Mouse (Mus musculus) hindbrain, embryonic 15.5 days (tissue): ENCODE data around the gene C5ar1. TPM values are rescaled to one million over a fixed set of nuclear protein-coding genes. Genes with fewer than 3 reads are reported as not detected.
A peak's percentile ranks its signal among the peaks of the same experiment; 100 is the strongest.
"Not testable (repeated sequence)": the region's sequence is repeated elsewhere in the genome, so short reads cannot be mapped to it uniquely, and the experiment has no call there.

Experiments used
- ATAC-seq: fragments of 200-750 bp; cut with Nextera tagmentation; 2 replicates; pipeline ENCODE4 v1.8.0; 2017; ENCODE audit warnings: low read depth, moderate number of reproducible peaks, moderate TSS enrichment; ENCODE audit not compliant: low FRiP score
- H3K27ac ChIP-seq: fragments of 300-500 bp; sonication (generic); replicated peaks from 2 replicates; pipeline ENCODE4 v1.5.1; 2015; ENCODE audit warnings: mild to moderate bottlenecking, inconsistent platforms
- H3K27me3 ChIP-seq: fragments of 300-500 bp; sonication (generic); 2 replicates; pipeline ENCODE4 v1.6.1; 2015; ENCODE audit warnings: control low read depth, inconsistent platforms
- H3K36me3 ChIP-seq: fragments of 300-500 bp; sonication (generic); 2 replicates; pipeline ENCODE4 v1.6.1; 2015; ENCODE audit warnings: control low read depth, inconsistent platforms
- H3K4me1 ChIP-seq: fragments of 300-500 bp; sonication (generic); replicated peaks from 2 replicates; pipeline ENCODE4 v1.6.1; 2015; ENCODE audit warnings: control low read depth, inconsistent platforms
- H3K4me2 ChIP-seq: fragments of 300-500 bp; sonication (generic); 2 replicates; pipeline ENCODE4 v1.6.1; 2015; ENCODE audit warnings: moderate library complexity, mild to moderate bottlenecking, inconsistent platforms
- H3K4me3 ChIP-seq: fragments of 300-500 bp; sonication (generic); 2 replicates; pipeline ENCODE4 v1.5.1; 2015; ENCODE audit warnings: mild to moderate bottlenecking, inconsistent platforms
- H3K9ac ChIP-seq: fragments of 300-500 bp; sonication (generic); 2 replicates; pipeline ENCODE4 v1.6.1; 2015; ENCODE audit warnings: inconsistent platforms
- H3K9me3 ChIP-seq: fragments of 300-500 bp; sonication (generic); 2 replicates; pipeline ENCODE4 v1.6.1; 2016; ENCODE audit warnings: control low read depth, inconsistent platforms
- WGBS: fragments of 180-500 bp; shearing (Covaris S2); methylation state at CpG from one replicate; pipeline ENCODE4 v1.1.7; 2015; 5-methylcytosine and 5-hydroxymethylcytosine counted together
- polyA plus RNA-seq: library from polyadenylated mRNA; unstranded; fragments of >200 nt; fragmentation: Nextera tagmentation; extraction: Ambion mirVana; gene quantifications from 2 replicates; pipeline ENCODE4 v1.2.1, GENCODE M21; 2015

C5ar1 gene
- polyA plus RNA-seq, 1 experiment from 2014 or later = 2.2 TPM

GRCm38 (mm10) chr7:16273081-16273765, 13.9 kb upstream of the C5ar1 start, which contains the start of gene Inafm1:
Inafm1 (minus strand) TSS chr7:16273617.
- H3K27me3 ChIP-seq = no peaks in the 10 kb centered on the region
- H3K9me3 ChIP-seq = no peaks in the 10 kb centered on the region
- H3K4me1 ChIP-seq = peaks cover 37% of the 10 kb centered on the region
- ATAC-seq = peak; percentile 89
- H3K27ac ChIP-seq = peak within 1 kb of the TSS; percentile 96
- peaks cover 16% of the 10 kb centered on the region for H3K36me3 ChIP-seq
- WGBS = 2% methylated on average over 22 of the region's 49 CpGs
- peak within 1 kb of the TSS; percentile 83 for H3K4me3 ChIP-seq
- peak within 1 kb of the TSS; percentile 81 for H3K9ac ChIP-seq
- peak within 1 kb of the TSS; percentile 84 for H3K4me2 ChIP-seq

GRCm38 (mm10) chr7:16272681-16273080, 13.3 kb upstream of the C5ar1 start:
- Histone ChIP-seq H3K4me2 (peak overlapping the region; percentile 84), H3K27ac (peak overlapping the region; percentile 96), H3K36me3 (peaks cover 13% of the 10 kb centered on the region), H3K4me1 (peaks cover 37% of the 10 kb centered on the region), H3K4me3 (peak overlapping the region; percentile 83), H3K9ac (peak overlapping the region; percentile 81), H3K9me3 (no peaks in the 10 kb centered on the region), H3K27me3 (no peaks in the 10 kb centered on the region)
- ATAC-seq = peak; percentile 74
- WGBS = under 1% methylated on average over 40 of the region's 46 CpGs

GRCm38 (mm10) chr7:16271139-16271538, 11.8 kb upstream of the C5ar1 start:
- peaks cover 8% of the 10 kb centered on the region for H3K36me3 ChIP-seq
- no peak for ATAC-seq
- H3K27me3 ChIP-seq = no peaks in the 10 kb centered on the region
- H3K9me3 ChIP-seq = no peaks in the 10 kb centered on the region
- peak overlapping the region; percentile 83 for H3K4me3 ChIP-seq
- H3K4me2 ChIP-seq = peak overlapping the region; percentile 84
- WGBS = 26% methylated on average over 1 of the region's 1 CpGs
- H3K4me1 ChIP-seq = peaks cover 37% of the 10 kb centered on the region
- no peak overlapping the region for H3K9ac ChIP-seq
- no peak overlapping the region for H3K27ac ChIP-seq

GRCm38 (mm10) chr7:16266593-16266992, 7.3 kb upstream of the C5ar1 start:
- not testable (repeated sequence) for H3K4me2 ChIP-seq, ATAC-seq, H3K27me3 ChIP-seq, H3K27ac ChIP-seq, H3K9me3 ChIP-seq, H3K4me3 ChIP-seq, H3K36me3 ChIP-seq, H3K9ac ChIP-seq
- 79% methylated on average over 7 of the region's 7 CpGs for WGBS
- peaks cover 18% of the 10 kb centered on the region for H3K4me1 ChIP-seq

GRCm38 (mm10) chr7:16265856-16266255, 6.5 kb upstream of the C5ar1 start:
- no peaks in the 10 kb centered on the region for H3K27me3 ChIP-seq
- no peak overlapping the region for H3K9ac ChIP-seq
- H3K36me3 ChIP-seq = no peaks in the 10 kb centered on the region
- no peak for ATAC-seq
- H3K27ac ChIP-seq = no peak overlapping the region
- H3K9me3 ChIP-seq = no peaks in the 10 kb centered on the region
- H3K4me1 ChIP-seq = peaks cover 10% of the 10 kb centered on the region
- H3K4me3 ChIP-seq = no peak overlapping the region
- WGBS = 89% methylated on average over 11 of the region's 11 CpGs
- H3K4me2 ChIP-seq = no peak overlapping the region

GRCm38 (mm10) chr7:16263843-16264242, 4.5 kb upstream of the C5ar1 start:
- WGBS = 75% methylated on average over 5 of the region's 5 CpGs
- Histone ChIP-seq H3K4me2 (no peak overlapping the region), H3K27me3 (no peaks in the 10 kb centered on the region), H3K9me3 (no peaks in the 10 kb centered on the region), H3K4me1 (no peaks in the 10 kb centered on the region), H3K4me3 (no peak overlapping the region), H3K27ac (no peak overlapping the region), H3K9ac (no peak overlapping the region), H3K36me3 (no peaks in the 10 kb centered on the region)
- no peak for ATAC-seq

GRCm38 (mm10) chr7:16263015-16263787, 3.9 kb upstream of the C5ar1 start:
- no peak overlapping the region for H3K4me2 ChIP-seq
- no peak overlapping the region for H3K4me3 ChIP-seq
- 32% methylated on average over 8 of the region's 8 CpGs for WGBS
- H3K27ac ChIP-seq = no peak overlapping the region
- no peaks in the 10 kb centered on the region for H3K4me1 ChIP-seq
- no peaks in the 10 kb centered on the region for H3K36me3 ChIP-seq
- H3K9me3 ChIP-seq = no peaks in the 10 kb centered on the region
- ATAC-seq = no peak
- no peaks in the 10 kb centered on the region for H3K27me3 ChIP-seq
- no peak overlapping the region for H3K9ac ChIP-seq

- no peaks in the 10 kb centered on the region for H3K27me3 ChIP-seq
- no peak overlapping the region for H3K27ac ChIP-seq
- H3K9ac ChIP-seq = no peak overlapping the region
- H3K4me2 ChIP-seq = no peak overlapping the region
- H3K36me3 ChIP-seq = no peaks in the 10 kb centered on the region
- H3K4me3 ChIP-seq = no peak overlapping the region
- WGBS = 76% methylated on average over 1 of the region's 1 CpGs
- no peaks in the 10 kb centered on the region for H3K4me1 ChIP-seq
- no peak for ATAC-seq
- H3K9me3 ChIP-seq = no peaks in the 10 kb centered on the region
Measured at GRCm38 (mm10) chr7:16261097-16261496, 1.8 kb upstream of the C5ar1 start.

- H3K27me3 ChIP-seq = no peaks in the 10 kb centered on the region
- no peaks in the 10 kb centered on the region for H3K9me3 ChIP-seq
- H3K27ac ChIP-seq = no peak overlapping the region
- H3K36me3 ChIP-seq = no peaks in the 10 kb centered on the region
- no peaks in the 10 kb centered on the region for H3K4me1 ChIP-seq
- ATAC-seq = no peak
- H3K4me3 ChIP-seq = no peak overlapping the region
- H3K9ac ChIP-seq = no peak overlapping the region
- WGBS = 89% methylated on average over 11 of the region's 11 CpGs
- no peak overlapping the region for H3K4me2 ChIP-seq
Measured at GRCm38 (mm10) chr7:16257830-16258229, 1.5 kb downstream of the C5ar1 start.

GRCm38 (mm10) chr7:16255963-16256362, 3.4 kb downstream of the C5ar1 start:
- H3K4me1 ChIP-seq, ATAC-seq, H3K4me3 ChIP-seq: not testable (repeated sequence)

GRCm38 (mm10) chr7:16254195-16254594, 5.1 kb downstream of the C5ar1 start:
- Histone ChIP-seq H3K4me1 (no peaks in the 10 kb centered on the region), H3K4me2 (no peak overlapping the region), H3K36me3 (no peaks in the 10 kb centered on the region), H3K9ac (no peak overlapping the region), H3K27ac (no peak overlapping the region), H3K4me3 (no peak overlapping the region), H3K27me3 (no peaks in the 10 kb centered on the region), H3K9me3 (no peaks in the 10 kb centered on the region)
- no peak for ATAC-seq
- 68% methylated on average over 4 of the region's 4 CpGs for WGBS

More at GRCm38 (mm10) chr7:16255963-16256362, 3.4 kb downstream of the C5ar1 start:
- H3K4me2 ChIP-seq, H3K27me3 ChIP-seq, H3K9me3 ChIP-seq, H3K9ac ChIP-seq, H3K36me3 ChIP-seq, H3K27ac ChIP-seq: not testable (repeated sequence)
- 74% methylated on average over 4 of the region's 4 CpGs for WGBS

GRCm38 (mm10) chr7:16250687-16251086, 8.7 kb downstream of the C5ar1 start:
- Histone ChIP-seq H3K4me1 (no peaks in the 10 kb centered on the region), H3K4me2 (no peak overlapping the region), H3K9me3 (no peaks in the 10 kb centered on the region), H3K9ac (no peak overlapping the region), H3K4me3 (no peak overlapping the region), H3K27ac (no peak overlapping the region), H3K27me3 (no peaks in the 10 kb centered on the region), H3K36me3 (no peaks in the 10 kb centered on the region)
- ATAC-seq = no peak
- 88% methylated on average over 5 of the region's 5 CpGs for WGBS
